Mouse (Mus musculus) E14TG2a.4 (cell line): Measurements from ENCODE around the gene Pknox1.

Source experiments
- H3K27me3 ChIP-seq: 2 replicates; pipeline ENCODE4 v1.6.1; 2014; ENCODE audit warnings: low read length, control low read depth; ENCODE audit not compliant: insufficient read depth
- H3K36me3 ChIP-seq: 2 replicates; pipeline ENCODE4 v1.6.1; 2014; ENCODE audit warnings: low read length, control low read depth; ENCODE audit not compliant: insufficient read depth
- H3K4me1 ChIP-seq: replicated peaks from 2 replicates; pipeline ENCODE4 v1.6.1; 2014; ENCODE audit warnings: low read depth, low read length, control low read depth
- H3K4me3 ChIP-seq: replicated peaks from 2 replicates; pipeline ENCODE4 v1.5.1; 2014; ENCODE audit warnings: mild to moderate bottlenecking, low read length
- H3K9me3 ChIP-seq: 2 replicates; pipeline ENCODE4 v1.6.1; 2014; ENCODE audit warnings: low read length, control low read depth
- CTCF ChIP-seq: conservative IDR thresholded peaks from 2 replicates; pipeline ENCODE4 v1.5.1; 2014; ENCODE audit warnings: low read length
- NANOG ChIP-seq: IDR thresholded peaks from 2 replicates; pipeline ENCODE4 v1.6.1; 2014; ENCODE audit warnings: borderline replicate concordance, low read length, mixed read lengths
- POU5F1 ChIP-seq: IDR thresholded peaks from 2 replicates; pipeline ENCODE4 v1.6.1; 2014; ENCODE audit warnings: low read length, borderline replicate concordance

Pknox1 gene

GRCm38 (mm10) chr17:31631081-31631800 is 66.7 kb downstream of the Pknox1 start:
- no peaks in the 10 kb centered on the region for H3K36me3 ChIP-seq
- peaks cover 27% of the 10 kb centered on the region for H3K4me1 ChIP-seq
- no peak for TF ChIP-seq POU5F1
- peaks cover 6% of the 10 kb centered on the region; the same call in 1 of the 2 replicates for H3K9me3 ChIP-seq
- H3K4me3 ChIP-seq = no peak overlapping the region
- H3K27me3 ChIP-seq = peaks cover 15% of the 10 kb centered on the region

- Histone ChIP-seq H3K4me1 (peaks cover 37% of the 10 kb centered on the region), H3K9me3 (0 out of 2 replicates have a peak, but pooled peaks cover under 1% of the 10 kb centered on the region), H3K36me3 (no peaks in the 10 kb centered on the region), H3K27me3 (peaks cover 30% of the 10 kb centered on the region), H3K4me3 (no peak overlapping the region)
- no peak for TF ChIP-seq CTCF
- no peak for TF ChIP-seq NANOG
- no peak for TF ChIP-seq POU5F1
Measured at GRCm38 (mm10) chr17:31633007-31633406, 68.5 kb downstream of the Pknox1 start.

DNA sequence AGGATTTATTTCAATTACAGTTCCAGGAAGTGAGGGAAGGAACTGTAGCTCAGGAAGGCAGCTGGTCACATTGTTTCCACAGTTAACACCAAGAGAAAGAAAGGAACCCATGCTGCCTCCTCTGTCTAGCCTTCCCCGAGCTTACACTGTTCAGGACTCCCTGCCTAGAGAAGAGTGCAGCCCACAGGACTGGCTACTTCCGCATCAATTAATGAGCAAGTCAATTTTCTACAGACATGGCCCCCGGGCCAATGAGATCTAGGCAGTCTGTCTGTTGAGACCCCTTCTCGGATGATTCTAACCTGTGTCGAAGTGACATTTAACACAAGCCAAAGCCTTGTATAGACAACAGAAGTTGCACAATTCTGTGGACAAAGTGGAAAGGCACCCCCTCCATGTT is 70.4 kb downstream of the Pknox1 start:
- Histone ChIP-seq H3K4me1 (peaks cover 38% of the 10 kb centered on the region), H3K36me3 (no peaks in the 10 kb centered on the region), H3K27me3 (peaks cover 45% of the 10 kb centered on the region), H3K9me3 (no peaks in the 10 kb centered on the region), H3K4me3 (no peak overlapping the region)
- no peak for TF ChIP-seq POU5F1
- TF ChIP-seq CTCF = no peak
- TF ChIP-seq NANOG = no peak

DNA sequence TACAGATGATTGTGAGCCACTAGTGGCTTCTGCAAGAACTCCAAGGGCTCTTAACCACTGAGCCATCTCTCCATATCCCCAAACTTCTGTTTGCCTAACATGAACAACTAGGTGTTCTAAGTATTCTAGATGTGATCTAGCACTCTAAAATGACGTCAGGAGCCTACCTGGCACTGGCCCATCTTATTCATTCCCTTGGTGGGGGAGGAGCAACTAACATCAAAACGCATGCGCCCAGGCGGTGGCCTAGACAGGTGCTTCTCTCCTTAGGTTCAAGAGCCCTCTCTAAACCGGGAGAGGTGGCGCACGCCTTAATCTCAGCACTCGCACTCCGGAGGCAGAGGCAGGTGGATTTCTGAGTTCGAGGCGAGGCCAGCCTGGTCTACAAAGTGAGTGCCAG is 71.2 kb downstream of the Pknox1 start:
- Histone ChIP-seq H3K4me1 (peaks cover 38% of the 10 kb centered on the region), H3K36me3 (no peaks in the 10 kb centered on the region), H3K4me3 (peak overlapping the region; percentile 88), H3K9me3 (no peaks in the 10 kb centered on the region), H3K27me3 (peaks cover 48% of the 10 kb centered on the region)
- TF ChIP-seq POU5F1 (no peak), CTCF (no peak), NANOG (no peak)

DNA sequence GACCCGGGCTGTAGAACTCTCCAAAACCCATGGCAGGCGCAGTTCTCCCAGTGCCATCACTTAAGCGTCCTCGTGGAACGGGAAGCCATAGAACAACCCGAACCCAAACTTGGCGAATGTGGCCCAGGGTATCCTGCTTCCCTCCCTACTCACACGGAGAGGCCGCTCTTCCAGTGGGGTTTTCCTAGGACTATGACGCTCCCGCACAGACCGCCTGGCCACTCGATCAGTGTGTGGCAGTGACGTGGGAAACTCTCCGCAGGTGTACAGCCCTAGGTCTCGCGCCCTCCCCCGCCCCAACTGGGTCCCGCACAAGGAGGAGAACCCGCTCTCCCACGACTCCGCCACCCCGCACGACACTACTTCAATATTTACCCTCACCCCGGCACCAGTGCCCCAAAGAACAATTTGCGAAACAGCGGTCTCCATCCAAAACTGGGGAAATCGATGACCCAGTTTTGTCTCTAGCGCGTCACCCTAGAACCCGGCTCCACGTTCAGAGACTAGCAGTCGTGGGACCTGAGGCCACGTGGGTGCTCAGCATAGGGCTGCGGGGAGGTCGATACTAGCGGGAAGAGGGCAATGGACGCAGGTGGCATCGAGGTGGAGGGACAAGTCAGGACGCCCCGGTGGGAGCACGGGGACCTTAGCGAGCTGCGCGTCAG is 71.9 kb downstream of the Pknox1 start:
- Histone ChIP-seq H3K4me1 (peaks cover 38% of the 10 kb centered on the region), H3K36me3 (no peaks in the 10 kb centered on the region), H3K4me3 (peak overlapping the region; percentile 88), H3K27me3 (peaks cover 52% of the 10 kb centered on the region), H3K9me3 (no peaks in the 10 kb centered on the region)
- TF ChIP-seq NANOG (no peak), CTCF (no peak), POU5F1 (no peak)

- Histone ChIP-seq H3K4me3 (peak within 1 kb of the TSS; percentile 88), H3K9me3 (no peaks in the 10 kb centered on the region)
Measured at GRCm38 (mm10) chr17:31636942-31637811, 72.6 kb downstream of the Pknox1 start, which contains the start of gene Cbs. Gene Cbs, minus strand, starts transcription at chr17:31637238.

GRCm38 (mm10) chr17:31637866-31638570 is 73.5 kb downstream of the Pknox1 start:
- H3K27me3 ChIP-seq = peaks cover 52% of the 10 kb centered on the region
- no peak overlapping the region for H3K4me3 ChIP-seq
- H3K4me1 ChIP-seq = peaks cover 38% of the 10 kb centered on the region
- no peak for TF ChIP-seq CTCF
- no peak for TF ChIP-seq NANOG
- no peak for TF ChIP-seq POU5F1
- no peaks in the 10 kb centered on the region for H3K9me3 ChIP-seq
- H3K36me3 ChIP-seq = no peaks in the 10 kb centered on the region

More at GRCm38 (mm10) chr17:31636942-31637811, 72.6 kb downstream of the Pknox1 start, which contains the start of gene Cbs:
- H3K4me1 ChIP-seq = peaks cover 38% of the 10 kb centered on the region
- H3K36me3 ChIP-seq = no peaks in the 10 kb centered on the region
- no peak for TF ChIP-seq CTCF
- TF ChIP-seq NANOG = no peak
- no peak for TF ChIP-seq POU5F1
- peaks cover 52% of the 10 kb centered on the region for H3K27me3 ChIP-seq

DNA sequence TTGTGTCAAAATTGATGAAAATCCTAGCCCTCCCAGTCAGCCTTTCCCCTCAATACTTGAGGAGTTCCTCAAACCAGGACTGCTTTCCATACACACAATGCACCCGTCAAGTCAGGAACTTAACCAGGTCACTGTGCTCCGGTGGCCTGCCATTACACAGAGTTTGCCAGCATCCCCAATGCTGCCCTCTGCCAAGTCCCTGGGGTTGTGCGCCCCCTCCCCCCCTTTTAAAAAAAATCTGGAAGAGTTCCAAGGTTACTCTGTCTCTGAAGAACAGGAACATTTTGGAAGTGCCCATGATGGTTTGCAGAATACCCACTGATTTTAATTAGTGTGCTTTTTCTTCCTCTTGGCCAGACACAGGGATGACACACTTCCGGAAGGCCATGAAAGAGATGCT is 75.1 kb downstream of the Pknox1 start:
- H3K4me1 ChIP-seq = peaks cover 43% of the 10 kb centered on the region
- H3K4me3 ChIP-seq = no peak overlapping the region
- no peaks in the 10 kb centered on the region for H3K36me3 ChIP-seq
- H3K27me3 ChIP-seq = peaks cover 52% of the 10 kb centered on the region
- no peaks in the 10 kb centered on the region for H3K9me3 ChIP-seq
- TF ChIP-seq POU5F1 (no peak), CTCF (no peak), NANOG (no peak)
